Mouse (Mus musculus) 3134 (cell line): ENCODE data around the gene Pick1.

Experiments
- DNase-seq: peaks from one replicate; pipeline ENCODE4 v3.0.0-alpha.2; 2011; ENCODE audit warnings: low spot score; ENCODE audit not compliant: insufficient read length; ENCODE audit errors: extremely low read depth

The Pick1 gene

GRCm38 (mm10) chr15:79229058-79229821 lies at the start of gene Pick1, which contains the start of gene Gm49486:
Pick1 (plus strand) TSS chr15:79229173.
Gm49486 (plus strand) TSS chr15:79229391.
- peak; percentile 86 for DNase-seq

GRCm38 (mm10) chr15:79185213-79185612 lies 43.8 kb upstream of the Pick1 start:
- DNase-seq = no peak

DNA sequence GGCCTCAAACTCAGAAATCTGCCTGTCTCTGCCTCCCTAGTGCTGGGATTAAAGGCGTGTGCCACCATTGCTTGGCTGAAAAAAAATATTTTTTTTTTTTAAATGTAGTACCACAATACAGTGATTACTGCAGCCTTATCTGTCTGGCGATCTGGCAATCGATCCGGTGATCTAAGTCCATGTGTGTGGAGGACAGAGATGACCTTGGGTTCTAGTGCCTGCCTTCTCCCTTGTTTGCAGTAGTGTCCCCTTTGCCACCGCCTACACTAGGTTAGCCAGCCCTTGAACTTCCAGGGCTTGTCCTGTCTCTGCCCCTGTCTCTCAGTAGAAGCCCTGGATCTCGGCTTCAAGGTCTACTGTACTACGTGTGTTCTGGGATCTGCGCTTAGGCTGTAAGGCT lies 41.2 kb upstream of the Pick1 start:
- DNase-seq = no peak

DNA sequence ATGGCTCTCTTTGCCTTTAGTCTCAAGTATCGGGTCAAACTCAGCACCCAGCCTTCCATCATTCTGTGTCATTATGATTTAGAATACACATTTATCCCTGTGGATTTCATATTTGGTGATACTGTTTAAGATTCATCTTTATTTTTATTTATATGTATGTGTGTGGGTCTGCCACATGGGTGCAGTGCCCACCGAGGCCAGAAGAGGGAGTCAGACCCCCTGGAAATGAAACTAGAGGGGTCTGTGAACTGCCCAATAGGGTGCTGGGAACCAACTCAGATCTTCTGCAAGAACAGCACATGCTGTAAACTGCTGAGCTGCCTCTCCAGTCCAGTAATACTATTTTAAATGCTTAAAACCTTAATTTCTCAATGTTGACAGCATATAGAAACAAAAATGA lies 37.5 kb upstream of the Pick1 start:
- no peak for DNase-seq

GRCm38 (mm10) chr15:79192450-79192849 lies 36.5 kb upstream of the Pick1 start:
- DNase-seq = no peak

DNA sequence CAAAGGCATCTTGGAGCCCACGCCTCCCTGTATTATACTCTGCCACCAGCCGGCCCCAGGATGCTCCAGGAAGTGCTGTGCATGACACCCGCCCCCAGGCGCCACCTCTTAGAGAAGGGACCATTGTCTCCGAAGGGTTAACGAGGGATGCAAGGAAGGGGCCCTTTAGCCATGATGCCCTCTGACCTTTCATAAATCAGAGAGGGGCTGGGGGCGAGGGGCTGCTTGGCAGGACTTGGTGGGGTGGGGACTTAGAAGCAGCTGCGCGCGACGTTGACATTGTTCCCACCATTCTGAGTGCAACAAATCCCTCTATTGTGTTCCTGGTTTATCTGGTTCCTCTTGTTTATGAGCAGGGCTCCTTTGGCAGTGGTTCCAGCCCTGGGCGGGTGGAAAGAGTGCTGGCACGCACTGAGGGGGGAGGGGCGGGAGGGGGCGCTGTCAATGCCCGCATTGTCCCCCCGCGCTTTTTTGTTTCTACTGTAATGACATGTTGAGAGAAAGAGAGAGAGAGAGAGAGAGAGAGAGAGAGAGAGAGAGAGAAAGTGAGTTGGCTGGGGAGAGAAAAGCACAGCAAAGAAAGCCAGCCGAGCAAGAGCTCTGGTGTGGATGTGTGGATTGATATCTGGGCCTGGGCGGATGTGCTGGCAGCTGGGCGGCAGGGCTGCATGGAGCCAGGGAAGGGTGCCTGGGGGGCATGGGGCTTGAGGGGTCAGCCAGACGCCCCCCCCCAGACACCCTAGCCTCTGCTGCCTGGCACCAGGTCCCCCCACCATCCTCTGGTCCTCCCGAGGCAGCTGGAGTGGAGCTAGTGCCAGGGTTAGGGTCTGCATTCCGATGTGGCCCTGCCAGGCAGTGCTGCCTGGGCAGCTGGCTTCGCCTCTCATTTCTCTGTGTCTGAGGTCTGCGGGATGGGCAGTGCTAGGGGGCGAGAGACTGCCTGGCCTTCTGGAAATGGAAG lies 35.8 kb upstream of the Pick1 start:
- no peak for DNase-seq

DNA sequence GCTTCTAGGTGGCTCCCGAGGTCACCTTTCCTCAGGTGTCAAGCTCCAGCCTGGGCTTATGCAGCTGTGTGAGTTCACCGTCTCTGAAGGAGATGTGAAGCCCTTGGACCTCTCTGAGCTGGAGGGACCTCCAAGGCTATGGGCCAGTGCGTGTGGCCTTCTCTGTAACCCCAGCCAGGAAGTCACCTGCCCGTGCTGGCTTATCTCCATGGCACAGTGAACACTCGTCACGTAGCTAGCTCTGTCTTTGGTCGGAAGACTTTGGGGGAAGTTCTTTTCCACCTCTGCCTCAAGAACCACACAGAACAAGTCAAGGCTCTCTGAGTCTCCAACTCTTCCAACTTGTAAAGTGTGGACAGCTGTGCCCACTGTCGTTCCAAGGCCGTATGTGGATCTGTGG lies 34.9 kb upstream of the Pick1 start:
- no peak for DNase-seq

- DNase-seq = no peak
Observed at GRCm38 (mm10) chr15:79194946-79195345, 34.0 kb upstream of the Pick1 start.

- no peak for DNase-seq
Observed at GRCm38 (mm10) chr15:79195492-79195891, 33.5 kb upstream of the Pick1 start.

- DNase-seq = no peak
Observed at GRCm38 (mm10) chr15:79199390-79199976, 29.5 kb upstream of the Pick1 start.

DNA sequence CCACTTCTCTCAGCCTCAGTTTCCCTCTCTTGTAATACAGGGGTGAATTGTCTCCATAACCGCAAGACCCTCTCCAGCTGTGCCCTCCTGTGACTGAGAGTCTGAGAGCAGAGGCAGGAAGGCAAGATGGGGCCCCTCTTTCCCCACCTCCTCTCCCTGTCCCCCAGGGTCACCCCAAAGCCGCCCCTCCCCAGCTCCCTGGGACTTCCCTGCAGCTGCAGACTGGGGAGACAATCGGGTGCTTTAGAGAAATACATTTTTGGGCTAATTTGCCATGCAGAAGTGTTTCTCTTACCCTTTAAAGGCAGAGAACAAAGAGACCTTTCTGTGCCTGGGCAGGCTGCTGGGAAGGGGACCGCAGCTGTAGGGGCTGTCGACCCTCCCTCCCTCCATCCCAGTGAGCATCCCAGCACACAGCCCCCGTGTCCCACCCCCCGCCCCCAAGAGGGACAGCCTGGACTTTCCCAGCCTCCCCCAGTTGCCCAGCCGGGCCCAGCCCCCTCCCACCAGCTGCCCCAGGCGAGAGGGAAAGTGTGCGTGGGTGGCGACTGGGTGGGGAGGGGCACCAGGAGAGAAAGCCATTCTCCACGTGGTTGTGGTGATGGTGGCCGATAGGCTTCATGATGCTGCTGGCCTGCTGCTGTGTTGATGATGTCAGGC lies 27.4 kb upstream of the Pick1 start:
- DNase-seq = no peak

DNA sequence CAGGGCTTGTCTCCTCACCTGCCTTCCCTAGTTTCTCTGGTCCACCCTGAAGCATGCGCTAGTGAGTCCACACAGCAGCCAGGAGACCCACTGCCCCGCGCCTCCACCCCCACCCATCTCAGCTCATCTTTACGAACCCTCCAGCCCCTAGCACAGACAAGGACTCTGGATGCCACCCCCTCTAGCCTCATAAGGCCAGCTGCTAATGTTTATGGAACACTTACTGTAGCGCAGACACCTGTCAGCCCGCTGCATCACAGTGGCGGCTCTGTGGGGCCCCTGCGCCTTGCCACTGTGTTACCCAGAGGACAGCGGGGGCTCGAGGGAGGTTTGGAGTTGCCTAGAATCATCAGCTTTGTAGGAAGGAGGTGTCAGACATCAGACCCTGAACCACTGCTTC lies 26.4 kb upstream of the Pick1 start:
- DNase-seq = no peak

- DNase-seq = no peak
Observed at GRCm38 (mm10) chr15:79208211-79208610, 20.8 kb upstream of the Pick1 start.

DNA sequence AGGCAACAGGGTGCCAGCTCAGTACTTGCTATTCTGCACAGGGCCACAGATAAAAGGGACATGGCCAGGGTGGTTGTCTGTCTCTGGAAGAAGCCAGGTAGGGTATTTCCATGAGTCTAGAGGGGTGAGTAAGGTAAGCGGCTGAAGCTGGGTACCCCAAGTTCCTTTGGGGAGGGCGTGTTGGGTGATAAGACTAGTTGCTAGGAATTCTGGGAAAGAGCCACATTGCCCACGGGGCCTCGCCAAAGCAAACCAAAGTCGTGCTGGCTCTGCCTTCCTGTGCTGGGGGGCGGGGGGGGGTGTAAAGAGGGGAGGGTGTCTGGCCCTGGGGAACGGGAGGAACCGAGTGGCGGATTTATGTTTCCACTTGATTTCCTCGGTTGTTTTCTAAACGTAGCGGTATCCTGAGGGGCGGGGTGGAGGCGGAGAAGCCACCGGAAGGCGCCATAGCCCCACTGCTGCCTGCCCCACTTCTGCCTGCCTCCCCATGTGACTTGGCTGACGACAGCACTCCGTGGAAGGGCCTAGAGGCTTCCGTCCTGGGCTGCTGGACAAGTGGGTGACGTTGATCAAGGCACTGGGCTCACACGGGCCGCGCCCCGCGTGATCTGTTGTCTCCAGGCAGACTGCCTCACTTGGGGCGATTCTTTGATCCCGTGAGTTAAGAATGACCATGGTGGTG lies 20.1 kb upstream of the Pick1 start:
- no peak for DNase-seq

- no peak for DNase-seq
Observed at GRCm38 (mm10) chr15:79210357-79210756, 18.6 kb upstream of the Pick1 start.

GRCm38 (mm10) chr15:79212750-79213446 lies 16.1 kb upstream of the Pick1 start:
- DNase-seq = no peak

DNA sequence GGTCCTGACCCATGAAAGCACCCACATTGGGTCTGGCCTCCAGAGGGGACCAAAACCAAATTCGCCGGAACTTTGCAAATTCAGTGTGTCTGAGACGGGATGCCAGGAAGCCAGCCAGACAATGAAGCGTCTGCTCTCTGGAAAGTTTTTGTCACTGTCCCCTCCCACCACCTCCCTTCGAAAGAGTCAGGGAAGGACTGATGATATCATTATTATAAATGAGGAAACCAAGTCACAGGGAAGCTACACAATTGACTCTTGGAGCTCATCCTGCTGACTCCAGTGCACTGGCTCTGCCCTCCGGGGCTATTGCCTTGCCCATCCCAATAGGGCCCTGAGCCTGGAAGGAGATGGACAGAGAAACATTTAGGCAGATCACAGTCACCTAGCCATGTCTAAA lies 15.4 kb upstream of the Pick1 start:
- no peak for DNase-seq

- no peak for DNase-seq
Observed at GRCm38 (mm10) chr15:79216191-79216590, 12.8 kb upstream of the Pick1 start.

- no peak for DNase-seq
Observed at GRCm38 (mm10) chr15:79219572-79219971, 9.4 kb upstream of the Pick1 start.

DNA sequence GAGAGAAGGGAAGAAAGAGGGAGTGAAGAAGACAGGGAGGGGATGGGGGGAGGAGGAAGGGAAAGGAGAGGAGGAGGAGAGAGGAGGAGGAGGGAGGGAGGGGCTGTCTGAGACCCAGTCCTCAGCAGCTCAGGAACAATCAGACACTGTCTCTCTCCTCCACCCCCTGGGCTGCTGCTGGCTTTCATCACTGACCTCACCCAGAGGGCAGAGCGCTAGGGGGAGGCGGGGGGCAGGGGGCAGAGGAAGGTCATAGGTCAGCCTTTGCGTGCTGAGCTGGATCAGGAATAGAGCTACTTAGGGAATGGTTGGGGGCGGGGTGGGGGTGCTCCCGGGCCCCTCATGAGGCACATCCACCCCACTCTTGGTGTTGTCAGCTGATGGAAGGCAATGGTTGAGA lies 5.3 kb upstream of the Pick1 start:
- DNase-seq = no peak
